Mouse (Mus musculus) cerebellum, adult 11-12 months (tissue): ENCODE measurements at regions not wholly inside any gene's neighbourhood (a gene's known extent, or its start where the extent isn't known, plus 50 kb on each side); places are given as distances from the start of the nearest gene placed in this dataset.

Source experiments
- DNase-seq: peaks from one replicate; pipeline ENCODE4 v3.0.0; 2022

DNA sequence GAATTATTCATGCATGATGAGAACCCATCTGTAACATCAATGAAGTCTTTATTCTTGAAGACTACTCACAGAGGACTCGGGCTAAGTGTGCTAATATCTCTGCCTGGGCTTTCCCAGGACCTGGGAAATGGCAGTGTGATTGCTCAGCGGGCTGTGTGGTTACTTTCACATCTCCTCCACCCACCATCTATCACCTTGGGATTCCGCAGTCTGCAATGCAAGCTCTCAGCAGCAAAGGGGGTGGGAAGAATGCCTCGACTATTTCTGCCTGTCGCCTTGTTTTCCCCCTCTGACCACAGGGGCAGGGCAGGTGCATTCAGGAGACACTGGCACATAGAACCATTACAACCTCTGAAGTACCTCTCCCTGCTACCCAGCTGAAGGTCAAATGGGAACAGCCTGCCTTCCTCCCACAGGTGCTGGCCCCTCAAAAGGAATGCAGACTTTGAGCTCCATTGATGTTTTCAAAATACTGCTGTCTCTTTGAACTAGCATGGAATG is 319.9 kb downstream of the Sox4 start:
- DNase-seq, result no peak

DNA sequence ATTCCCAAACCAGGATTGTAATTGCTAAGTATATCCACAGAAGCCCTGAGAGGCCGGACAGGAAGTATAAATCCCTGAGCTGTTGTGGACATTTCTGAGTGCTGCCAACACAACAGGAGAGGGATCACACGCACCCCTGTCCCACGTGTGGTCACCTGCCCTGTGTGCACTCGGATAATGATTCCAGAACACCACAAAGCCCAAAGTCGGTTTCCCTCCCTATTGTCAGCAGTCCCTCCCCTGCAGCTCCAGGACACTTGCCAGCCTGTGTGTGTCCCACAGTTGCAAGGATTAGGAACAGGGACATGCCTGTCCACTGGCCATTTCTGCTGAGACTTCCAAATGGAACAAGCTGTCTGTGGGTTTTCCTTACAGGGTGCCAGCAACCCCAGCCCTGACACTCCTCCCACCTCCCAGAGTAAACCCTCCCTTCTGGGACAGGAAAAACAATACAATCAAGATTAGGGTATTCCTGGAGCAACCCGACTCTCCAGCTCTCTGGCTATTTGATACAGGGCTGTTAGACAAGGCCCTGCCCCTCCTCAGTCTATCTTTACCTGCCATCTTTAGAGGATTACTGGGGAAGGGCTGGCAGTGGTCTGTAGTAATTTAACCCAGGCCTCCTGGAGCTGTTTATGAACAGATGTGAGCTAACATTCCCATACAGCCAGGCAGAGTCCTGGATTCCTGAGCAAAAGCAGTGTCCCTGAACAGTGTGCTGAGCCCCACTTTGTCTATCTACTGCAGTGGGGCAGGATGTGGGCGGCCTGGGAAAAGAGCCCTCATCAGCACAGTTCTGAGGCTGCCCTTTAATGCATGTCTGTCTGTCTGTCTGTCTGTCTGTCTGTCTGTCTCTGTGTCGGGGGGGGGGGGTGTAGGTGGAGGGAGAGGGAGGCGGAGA is 323.8 kb downstream of the Sox4 start:
- no peak for DNase-seq

DNA sequence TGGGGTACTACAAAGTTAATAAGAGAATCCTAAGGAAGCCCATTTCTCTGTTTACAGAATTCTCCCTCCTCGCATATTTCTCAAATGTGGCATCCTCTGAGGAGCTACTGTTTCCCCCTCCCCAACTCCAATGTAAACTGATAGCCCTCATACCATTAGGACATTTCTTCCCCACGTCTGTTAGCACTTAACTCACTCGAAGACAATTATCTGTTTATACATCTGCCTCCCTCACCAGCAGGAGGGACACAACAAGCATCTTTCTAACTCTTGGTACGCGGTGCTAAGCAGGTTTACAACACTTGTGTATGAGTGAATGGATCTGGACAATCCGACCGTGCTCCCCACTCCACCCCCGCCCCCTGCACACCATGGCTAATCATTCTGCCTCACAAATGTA is 324.8 kb downstream of the Sox4 start:
- DNase-seq, result no peak

DNA sequence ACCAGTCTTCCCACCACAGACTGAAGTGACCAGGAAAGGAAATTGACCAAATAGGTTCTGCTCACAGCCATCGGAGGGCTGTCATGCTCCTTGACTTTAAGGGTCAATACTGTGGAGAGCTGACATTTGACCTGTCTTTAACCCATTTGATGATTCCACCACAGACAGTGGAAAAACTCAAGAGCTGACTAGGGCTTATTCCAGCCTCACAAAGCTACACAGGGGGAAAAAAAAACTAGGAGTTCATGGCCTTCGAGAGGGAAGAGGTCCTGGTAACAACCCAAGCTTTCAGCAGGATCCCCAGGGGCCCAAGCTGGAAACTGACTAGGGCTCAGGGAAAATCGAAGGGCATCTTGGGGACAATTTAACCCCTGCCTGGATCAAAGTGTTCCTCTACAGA is 334.6 kb downstream of the Sox4 start:
- no peak for DNase-seq

DNA sequence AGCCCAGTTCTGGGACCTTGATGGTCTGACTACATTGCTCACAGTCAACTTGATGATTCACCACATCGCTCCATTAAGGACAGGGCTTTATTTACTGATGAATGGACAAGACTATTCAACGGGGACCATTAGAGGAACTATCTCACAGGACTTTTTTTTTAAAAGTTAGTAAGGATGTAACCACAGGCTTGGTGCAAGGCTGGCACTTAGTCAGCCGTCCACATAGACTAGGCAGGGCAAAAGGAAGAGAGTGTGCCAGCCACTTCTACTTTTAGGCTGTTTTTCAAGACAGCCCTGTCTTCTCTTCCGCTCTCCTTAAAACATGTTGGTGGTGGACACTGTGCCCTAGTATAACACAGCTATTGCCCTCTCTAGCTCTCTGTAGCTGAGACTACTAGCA is 336.0 kb downstream of the Sox4 start:
- no peak for DNase-seq

DNA sequence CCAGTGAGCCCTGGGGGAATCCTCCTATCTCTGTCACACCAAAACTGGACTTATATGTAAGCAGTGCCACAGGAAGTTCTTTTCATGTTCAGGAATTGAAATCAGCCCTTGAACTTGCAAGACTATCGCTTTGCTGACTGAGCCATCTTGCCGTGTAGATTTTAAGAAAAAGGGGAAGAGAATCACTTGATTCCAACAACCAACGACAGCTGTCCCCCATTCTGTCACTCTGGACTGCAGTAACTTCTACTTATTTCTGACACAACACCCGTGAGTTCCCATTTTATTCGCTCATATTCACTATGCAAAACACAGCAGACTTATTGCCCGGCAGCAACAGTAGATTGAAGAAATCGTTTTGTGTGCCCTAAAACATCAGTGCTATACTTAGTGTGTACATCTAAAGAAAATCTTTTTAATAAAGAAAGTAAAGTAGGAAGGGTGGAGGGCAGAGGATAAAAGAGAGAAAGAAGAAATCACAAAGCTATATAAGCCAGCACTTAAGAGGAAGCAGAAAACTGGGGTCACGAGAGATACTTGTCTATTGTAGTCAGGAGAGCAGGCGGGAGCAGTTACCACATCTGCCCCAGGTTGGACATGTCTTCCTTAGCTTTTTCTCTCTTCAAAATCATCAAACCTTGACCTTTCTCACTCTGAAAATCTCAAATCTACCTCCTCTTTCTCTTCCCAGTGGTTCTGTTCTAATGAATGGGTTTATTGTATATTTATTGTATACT is 336.7 kb downstream of the Sox4 start:
- DNase-seq, result no peak

DNA sequence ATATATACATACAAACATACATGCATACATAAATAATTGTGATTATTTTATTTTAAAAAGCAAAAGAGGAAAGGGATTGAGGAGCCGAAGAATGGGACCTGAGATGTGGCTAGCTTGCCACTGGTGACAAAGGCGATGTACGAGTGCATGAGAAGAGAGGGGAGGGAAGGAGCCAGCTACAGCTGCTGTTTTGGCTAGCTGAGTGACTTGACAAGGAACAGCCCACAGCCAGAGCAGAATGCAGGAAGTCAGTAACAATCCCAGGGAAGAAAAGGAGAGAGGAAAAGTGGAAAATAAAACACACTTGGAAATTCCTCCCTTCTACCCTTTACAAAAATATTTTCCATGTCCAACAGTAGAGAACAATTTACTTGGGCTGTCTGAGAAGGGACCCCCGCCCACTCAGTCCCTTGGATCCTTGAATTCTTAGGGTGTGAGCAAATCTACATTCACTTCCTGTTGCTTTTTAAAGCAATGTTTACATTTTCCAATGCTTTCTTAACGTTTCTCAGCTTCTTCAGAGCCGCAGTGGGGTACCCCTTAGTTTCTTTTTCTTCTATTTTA is 345.9 kb downstream of the Sox4 start:
- DNase-seq, result no peak

DNA sequence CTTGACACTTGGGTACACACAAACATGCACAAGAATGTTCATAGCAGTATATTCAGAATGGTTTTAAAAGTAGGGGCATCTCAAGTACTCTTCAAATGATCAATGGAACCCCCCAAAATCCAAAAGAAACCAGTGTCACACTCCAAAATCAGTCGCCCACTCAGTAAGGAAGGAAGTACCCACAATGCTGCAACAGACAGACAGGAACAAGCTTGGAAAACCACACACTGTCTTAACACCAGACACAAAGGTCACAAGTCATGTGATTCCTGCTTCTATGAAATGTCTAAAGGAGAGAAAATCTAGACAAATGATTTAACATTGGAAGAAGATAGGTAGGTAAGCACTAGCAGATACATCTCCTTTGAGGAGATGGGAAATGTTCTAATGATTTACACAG is 346.9 kb downstream of the Sox4 start:
- DNase-seq, result no peak

DNA sequence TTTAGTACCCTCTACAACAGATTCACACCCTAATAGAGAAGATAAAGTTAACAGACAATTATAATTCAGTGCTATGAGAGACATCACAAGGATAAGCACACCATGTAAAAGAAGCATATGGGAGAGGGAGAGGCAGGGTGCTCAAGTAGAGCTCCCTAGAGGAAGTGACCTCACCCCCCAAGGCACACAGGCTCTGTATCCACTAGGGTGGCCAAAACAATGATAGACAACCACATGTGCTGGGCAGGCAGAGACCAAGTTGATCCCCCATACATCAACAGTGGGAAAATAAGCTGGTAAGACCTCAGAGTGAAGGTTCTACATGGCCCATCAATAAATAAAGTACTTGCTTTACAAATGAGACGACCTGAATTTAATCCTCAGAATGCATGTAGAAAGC is 347.7 kb downstream of the Sox4 start:
- no peak for DNase-seq

DNA sequence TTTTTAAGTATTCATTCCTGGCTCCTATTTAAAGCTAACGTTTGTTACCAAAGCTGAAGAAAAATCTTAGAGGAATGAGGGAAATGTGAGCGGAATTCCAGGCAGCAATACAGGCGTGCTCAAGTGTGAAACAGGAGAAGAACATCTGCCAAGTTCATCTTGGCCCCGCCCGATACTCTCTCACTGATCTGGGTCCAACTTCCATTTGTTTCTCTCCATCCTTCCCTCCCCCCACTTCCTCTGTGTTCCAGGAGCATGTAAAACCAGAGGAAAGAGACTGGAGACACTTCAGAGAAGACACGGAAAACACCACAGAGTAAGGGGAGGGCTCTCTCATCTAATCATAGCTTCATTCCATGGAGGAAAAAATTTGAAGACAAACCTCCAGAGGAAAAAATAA is 346.7 kb downstream of the Gm11361 start:
- DNase-seq, result no peak

DNA sequence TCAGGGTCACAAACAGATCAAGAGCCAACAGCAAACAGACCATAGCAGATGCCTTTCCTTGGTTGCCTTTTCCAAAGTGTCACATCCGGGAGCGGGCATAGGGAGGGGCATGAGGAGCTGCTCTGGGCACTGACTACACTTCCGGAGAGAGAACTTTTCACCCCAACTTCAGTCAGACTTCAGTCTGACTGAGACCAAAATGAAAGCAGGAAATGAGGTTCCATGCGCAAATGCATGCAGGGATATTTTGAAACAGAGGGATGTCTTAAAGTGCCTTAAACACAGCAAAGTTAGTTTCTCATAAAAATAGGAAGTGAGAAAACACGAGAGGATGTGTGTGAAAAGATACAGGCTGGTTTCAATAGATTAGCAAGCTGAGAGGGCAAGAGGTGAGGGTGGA is 343.5 kb downstream of the Gm11361 start:
- no peak for DNase-seq

DNA sequence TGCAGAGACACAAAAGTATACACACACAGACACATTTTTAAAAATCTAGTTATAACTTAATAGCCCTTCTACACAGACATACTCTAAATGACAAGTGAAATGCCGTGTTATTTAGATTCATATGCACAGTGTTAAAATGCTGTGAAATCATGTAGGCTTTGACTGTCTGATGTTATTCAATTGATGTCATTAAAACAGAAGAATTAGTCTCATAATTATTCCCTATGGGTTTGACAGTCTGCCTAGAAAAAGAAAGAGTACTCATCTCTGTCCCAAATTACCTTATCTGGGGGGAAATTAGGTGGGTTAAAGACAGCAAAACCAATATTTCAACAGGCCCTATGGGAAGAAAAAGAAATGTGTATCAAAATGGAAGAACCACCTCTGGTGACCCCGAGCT is 339.0 kb downstream of the Gm11361 start:
- no peak for DNase-seq

DNA sequence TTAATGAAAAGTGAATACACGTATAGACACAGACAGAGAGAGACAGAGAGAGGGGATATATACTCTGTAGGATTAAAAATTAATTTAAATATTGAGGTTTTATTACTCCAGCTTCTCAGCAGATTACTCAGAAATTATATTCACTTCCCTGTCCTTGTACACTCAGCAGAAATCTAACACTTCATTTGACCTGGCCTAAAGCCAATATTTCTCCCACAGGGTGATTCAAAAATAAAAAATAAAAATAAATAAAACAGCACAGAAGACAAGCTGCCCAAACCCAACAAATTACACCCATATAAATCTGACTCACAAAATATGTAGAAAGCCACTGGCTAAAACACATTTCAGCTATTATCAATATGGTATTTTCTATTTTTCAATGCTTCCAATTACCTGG is 334.8 kb downstream of the Gm11361 start:
- no peak for DNase-seq

DNA sequence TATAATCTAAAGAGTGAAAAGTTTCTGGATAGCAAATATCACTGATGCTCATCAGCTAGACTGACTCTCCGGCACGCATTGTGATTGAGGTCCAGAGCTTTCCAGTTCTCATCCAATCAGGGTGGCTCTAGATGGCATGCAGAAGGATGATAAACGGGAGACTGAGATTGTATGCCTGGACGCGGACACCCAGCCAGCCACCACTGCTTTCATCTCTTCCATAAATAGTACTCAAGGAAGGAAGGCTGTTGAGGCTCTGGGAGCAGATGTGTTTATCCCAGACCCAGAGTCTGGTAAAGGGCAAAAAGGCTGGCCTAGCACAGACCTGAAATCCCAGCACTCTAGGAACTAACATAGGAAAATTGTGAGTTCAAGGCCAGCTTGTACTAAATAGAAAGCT is 330.6 kb downstream of the Gm11361 start:
- no peak for DNase-seq

DNA sequence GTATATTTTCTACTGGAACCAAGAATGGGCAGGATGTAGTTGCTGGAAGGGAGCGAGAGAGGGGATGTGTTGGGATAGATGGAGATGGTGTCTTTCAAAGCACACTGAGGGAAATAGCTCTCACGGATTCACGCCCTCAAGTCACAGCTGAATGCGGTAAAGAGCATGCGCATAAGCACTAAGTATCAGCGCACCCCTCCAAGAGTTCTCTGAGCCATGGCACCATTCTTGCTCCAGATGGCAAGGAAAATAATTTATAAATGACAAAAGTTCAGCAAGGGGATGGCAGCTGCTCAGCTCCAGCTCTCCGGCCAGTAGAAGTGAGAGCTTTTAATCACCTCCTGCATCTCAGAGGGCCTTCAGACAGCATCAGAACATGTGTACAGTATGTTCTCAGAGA is 329.4 kb downstream of the Gm11361 start:
- DNase-seq, result no peak

DNA sequence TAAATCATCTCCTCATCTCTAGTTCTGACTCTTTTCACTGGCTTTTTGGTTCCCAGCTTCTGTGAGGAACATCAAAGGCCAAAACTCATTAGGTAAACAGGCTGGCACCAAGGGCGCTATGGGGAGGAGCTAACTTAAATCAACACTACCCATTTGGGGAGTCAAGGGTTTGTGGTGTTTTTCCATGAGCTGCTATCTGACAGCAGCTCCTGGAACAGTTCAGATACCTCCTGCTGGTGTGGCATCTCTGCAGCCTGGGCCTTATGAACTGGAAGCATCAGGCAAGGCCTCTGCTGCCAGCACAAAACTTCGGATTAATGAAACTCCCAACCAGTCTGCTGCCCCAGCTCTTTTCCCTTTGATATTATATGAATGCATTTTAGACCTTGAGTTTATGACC is 328.8 kb downstream of the Gm11361 start:
- DNase-seq, result no peak

DNA sequence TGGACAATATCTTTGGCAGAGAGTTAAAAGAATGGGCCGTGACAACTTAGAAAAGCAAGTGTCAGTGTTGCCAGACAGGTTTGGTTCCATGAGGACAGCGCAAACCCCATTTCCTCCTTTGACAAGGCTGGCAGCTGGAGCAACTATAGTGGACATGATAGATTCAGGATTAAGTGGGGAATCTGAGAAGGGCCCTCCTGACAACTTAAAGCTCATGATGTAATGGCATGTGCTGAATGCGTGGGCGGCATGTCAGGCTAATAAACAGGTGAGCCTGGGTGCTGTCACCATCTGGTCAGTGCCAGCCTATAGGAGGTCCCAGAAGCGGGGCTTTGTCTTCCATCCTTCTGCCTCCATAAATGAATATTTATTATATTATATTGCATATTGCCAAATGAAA is 326.3 kb downstream of the Gm11361 start:
- no peak for DNase-seq

DNA sequence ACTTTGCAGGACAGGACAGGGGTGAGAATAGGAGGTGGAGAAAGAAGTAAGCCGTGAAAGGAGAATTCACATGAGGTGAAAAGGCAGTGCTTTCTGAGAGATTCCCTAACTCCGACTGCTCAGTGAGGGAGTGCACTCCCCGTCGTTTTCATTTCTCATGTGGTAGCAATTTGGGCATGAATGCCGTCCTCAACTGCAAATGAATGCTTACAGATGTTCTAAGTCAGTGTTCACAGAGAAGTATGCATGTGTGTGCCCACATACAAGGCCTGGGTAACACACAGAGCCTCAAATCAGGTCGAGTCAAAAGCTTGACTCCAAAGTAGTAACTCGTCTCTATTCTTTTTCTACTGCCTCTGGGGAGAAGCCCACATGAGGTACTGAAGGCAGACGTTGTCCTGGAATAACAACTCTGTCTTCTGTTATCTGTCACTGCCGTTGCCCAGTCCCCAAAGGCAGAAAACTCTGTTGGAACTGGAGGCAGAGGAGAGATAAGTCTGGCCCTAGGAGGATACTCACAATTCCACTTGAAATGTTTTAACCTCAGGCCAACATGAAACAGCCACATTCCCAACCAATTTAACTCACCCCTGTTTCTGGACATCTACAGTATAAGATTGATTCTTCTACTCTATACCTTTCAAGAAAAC is 318.0 kb downstream of the Gm11361 start:
- no peak for DNase-seq

DNA sequence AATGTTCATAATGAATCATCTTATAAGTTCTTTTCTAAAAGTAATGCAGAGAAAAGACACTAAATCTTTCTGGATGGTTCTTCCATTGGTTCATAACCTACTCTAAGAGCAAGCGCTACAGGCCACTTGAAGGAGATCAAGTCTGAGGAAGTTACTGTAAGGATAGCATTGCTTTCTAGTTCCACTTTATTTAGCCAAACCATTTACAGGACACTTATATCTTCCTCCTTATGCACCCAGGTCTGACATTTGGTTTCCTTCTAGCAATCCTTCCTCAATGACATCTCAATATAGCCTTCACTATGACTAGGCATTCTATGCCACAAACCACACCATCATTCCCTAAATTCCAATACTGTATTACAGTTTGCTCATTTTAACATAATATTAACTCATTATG is 316.0 kb downstream of the Gm11361 start:
- DNase-seq, result no peak

DNA sequence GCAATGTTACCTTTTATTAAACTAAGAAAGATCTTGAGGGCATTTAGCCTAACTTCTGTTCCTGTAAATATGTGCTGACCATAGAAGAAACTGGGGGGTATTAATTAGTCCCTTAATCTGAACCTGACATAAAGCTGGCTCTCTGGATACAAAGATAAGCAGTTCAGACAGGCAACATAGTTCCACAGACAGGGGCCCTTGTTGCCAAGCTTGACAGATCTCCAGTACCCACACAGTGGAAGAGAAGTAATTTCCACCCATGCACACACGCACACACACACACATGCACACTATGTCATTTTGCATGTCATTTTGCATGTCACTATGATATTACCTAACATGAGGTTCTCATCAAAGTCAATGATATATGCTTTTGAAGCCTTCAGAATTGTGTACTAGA is 315.1 kb downstream of the Gm11361 start:
- no peak for DNase-seq

DNA sequence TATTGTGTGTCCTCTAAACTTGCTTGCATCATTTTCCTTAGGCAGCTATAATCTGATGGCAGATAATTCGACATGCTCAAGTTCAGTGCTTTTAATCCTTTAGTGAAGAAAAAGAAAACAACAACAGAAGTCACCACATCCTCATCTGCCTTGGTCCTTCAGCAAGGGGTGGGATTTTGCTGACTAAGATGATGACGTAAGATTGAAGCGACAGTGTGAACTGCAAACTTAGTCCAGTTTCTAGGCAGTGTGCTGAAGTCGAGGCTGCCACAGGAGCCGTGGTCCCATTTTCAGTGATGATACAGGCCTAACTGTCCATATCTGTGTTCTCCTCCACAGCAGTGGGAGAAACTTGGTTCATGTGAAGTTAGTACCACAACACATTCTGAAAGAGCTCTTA is 314.4 kb downstream of the Gm11361 start:
- no peak for DNase-seq

DNA sequence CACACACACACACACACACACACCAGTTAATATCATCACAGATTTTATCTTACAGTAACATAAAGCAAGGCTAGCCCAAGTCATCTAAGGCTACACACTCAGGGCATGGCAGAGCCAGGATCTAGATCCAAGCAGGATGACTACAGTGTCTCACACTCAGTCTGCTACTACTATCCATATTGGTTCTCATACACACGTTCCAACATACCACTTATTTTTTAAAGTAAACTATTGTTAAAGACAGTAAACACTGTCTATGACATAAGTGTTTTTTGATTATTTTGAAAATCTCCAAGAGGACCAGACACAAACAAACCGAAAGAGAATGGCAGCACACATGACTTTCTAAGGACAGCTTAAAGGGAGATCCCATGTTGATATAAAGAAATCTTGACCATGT is 306.3 kb downstream of the Gm11361 start:
- DNase-seq, result no peak

DNA sequence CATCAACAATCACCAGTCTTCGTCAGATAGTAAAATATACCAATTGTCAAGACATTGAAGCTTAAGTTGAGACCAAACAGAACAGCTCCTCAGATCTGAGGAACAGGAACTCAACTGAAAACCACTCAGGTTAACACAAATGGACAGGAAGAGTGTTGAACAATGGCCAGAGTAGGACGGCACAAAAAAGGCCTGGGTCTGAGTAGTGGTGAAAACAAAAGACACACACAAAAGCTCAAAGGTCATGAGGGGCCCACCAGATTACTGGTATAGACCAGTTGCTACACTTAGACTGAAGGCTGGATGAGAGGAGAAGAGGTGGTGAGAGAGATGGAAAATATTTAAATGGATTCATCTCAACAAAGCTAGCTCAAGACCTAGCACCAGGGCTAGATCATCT is 302.8 kb downstream of the Gm11361 start:
- no peak for DNase-seq
